Mouse (Mus musculus) spleen, adult 2 months (tissue): ENCODE results near the gene Cybrd1.

Experiments
- CTCF ChIP-seq: fragments of 200-500 bp; IDR thresholded peaks from 2 replicates; pipeline ENCODE4 v1.5.1; 2011; ENCODE audit warnings: mild to moderate bottlenecking, inconsistent platforms; ENCODE audit not compliant: insufficient read depth, insufficient read length, insufficient replicate concordance; ENCODE audit errors: extremely low read depth
- POLR2A ChIP-seq: fragments of 200-500 bp; IDR thresholded peaks from 2 replicates; pipeline ENCODE4 v1.6.1; 2011; ENCODE audit warnings: low read depth, low read length, inconsistent platforms

DNA sequence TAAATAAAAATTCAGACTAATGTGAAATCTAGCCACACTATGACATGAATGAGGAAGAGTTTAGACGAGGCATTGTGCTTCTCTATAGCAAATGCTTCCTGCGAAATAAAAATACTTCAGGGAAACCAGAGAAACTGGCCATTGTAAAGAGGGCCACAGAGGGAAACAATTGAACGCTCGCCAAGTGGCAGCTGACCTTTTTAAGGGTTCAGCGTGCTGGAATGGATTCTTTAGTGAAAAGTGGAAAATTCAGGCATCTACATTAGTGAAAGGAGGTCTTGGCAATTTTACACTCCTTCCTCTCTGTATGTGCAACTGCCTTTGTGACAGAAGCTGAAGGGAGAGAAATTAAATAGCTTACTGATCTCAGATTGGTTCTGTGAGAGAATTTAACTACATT is 3.7 kb downstream of the Cybrd1 start:
- TF ChIP-seq POLR2A (no peak), CTCF (no peak)
